Mouse (Mus musculus) T-helper 2 cell (primary cell): Measurements from ENCODE around the gene Ezh2.
"Not testable (repeated sequence)": the region's sequence is repeated elsewhere in the genome, so short reads cannot be mapped to it uniquely, and the experiment has no call there.

Experiments
- in situ Hi-C: fragments of 300-600 bp; cut with MboI, MseI; formaldehyde crosslinking; loops from one replicate; pipeline ENCODE4 v1.15.1; 2025; ENCODE audit warnings: high pct_unique_total_duplicates

Ezh2 gene

DNA sequence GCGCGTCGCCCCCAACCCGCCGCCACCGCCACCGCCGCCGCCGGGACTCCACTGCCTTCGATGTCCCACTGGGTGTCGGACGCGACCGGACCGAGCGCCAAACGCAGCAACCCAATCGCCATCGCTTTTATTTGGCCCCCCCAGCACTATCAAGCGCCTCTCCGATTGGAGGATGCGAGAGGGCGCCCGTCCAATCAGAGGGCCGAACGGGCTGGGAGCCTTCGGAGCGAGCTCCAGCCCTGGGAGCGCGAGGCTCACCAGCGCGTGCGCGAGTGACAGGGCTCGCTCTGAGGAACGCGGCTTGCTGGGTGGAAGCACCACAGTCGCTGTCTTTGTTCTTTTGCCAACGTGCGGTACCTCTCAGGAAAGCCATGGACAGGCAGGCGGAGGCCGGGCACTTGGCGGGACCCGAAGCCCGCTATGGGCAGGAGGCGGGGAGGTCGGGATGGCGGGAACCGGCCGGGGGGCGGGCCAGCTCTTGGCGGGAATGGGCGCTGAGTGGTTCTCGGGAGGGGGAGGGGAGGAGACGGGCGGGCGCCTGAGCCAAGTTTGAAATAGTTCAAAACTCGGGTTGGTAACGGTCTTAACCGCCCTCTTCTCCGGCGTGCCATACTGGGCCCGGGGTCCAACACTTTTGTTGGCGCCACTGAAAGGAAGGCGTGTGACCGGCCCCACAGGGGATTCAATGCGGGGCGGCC is at the start of gene Ezh2:
Ezh2 (minus strand) TSS at position 416 of the 698 bp plus-strand sequence.
- in situ Hi-C loops, result no loop called here

GRCm38 (mm10) chr6:47636527-47637076 is 41.5 kb upstream of the Ezh2 start:
- in situ Hi-C loops, result no loop called here

DNA sequence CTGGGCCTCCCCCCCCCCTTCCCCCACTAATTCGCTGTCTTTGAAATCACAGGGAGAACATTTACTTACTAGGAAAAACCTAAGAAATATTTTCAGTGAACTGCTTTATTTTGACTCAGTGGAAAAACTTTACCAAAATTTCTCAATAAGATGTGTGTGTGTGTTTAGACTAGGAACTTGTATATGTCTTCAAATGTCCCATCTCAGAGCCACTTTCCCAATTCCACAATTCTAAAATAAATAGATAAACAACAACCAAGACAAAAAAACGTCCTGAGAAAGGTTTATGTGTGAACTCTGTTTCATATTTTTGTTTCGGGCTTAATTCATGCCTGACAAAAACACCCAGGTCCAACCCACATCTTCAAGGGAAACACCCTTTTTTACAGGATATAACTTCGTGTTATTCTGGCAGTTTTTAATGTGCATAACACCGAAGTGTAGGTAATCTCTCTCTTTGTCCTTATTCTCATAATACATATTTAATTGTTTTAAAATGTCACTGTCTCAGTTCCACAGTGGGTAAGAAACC is 40.9 kb upstream of the Ezh2 start:
- in situ Hi-C loops, result no loop called here

DNA sequence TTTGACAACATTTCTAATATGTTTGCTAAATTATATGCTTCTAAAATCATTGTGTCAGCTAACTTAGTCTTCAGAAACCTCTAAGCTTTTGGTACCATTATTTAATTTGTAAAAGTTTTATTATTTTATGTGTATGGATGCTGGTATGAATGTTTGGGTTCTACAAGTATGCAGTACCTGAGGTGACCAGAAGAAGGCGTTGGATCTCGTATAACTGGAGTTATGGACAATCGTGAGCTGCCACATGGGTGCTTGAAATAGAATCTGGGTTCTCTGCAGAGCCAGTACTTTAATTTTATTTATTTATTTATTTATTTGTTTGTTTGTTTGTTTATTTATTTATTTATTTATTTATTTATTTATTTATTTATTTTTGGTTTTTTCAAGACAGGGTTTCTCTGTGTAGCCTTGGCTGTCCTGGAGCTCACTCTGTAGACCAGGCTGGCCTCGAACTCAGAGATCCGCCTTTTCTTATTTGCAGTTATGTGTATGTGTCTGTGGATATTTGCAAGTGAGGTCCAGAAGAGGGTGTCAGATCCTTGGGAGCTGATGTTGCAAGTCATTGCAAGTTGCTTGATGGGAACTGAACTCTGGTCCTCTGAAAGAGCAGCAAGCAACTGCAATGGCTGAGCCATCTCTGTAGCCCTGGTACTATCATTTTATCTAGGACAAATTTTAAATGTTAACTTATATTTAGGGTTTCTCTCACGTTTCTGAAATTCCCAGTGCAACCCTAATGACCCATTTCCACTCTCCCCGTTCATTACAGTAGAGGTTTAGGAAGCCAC is 40.3 kb upstream of the Ezh2 start:
- in situ Hi-C loops, result no loop called here

DNA sequence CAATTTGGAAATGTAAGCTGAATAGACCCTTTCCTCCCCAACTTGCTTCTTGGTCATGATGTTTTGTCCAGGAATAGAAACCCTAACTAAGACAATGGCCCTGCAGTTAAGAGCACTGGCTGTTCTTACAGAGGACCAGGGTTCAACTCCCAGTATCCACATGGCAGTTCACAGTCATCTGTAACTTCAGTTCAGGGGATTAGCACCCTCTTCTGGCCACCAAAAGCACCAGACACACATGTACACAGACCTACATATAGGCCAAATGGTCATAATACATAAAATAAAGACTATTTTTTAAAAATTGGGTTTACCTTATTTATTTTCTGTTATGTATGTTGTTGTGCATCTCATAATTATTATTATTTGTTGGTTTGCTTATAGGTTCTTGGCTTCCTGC is 38.3 kb upstream of the Ezh2 start:
- in situ Hi-C loops, result no loop called here

DNA sequence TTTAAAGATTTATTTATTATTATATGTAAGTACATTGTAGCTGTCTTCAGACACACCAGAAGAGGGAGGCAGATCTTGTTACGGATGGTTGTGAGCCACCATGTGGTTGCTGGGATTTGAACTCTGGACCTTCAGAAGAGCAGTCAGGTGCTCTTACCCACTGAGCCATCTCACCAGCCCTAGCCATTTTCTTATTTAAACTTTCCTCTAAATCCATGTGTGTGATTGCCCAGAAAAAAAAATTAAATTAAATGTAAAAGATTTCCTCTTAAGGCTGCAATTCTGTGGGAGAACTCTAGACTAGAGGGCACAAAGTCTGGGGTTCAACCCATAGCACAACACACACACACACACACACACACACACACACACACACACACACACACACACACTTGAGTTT is 34.9 kb upstream of the Ezh2 start:
- in situ Hi-C loops, result not testable (repeated sequence)

DNA sequence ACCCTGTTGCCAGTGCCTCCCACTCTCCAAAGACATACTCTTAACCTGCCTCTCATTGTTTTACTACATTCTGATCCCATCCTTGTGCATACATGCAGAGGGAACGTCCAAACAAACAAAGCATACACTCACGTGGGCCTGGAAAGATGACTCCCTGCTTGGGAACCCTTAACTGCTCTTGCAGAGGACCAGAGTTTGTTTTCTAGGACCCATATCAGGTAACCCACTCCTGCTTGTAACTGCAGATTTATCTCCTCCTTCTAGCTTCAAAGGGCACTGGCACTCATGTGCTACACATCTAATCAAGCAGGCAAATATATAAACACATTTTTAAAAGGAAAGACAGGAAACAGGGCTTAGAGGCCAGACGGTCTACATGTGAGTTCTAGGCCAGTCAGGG is 32.8 kb upstream of the Ezh2 start:
- in situ Hi-C loops, result loop anchor here (5.0 kb wide), 1 partner anchor 41 kb away; no protein-coding TSS in a partner anchor

DNA sequence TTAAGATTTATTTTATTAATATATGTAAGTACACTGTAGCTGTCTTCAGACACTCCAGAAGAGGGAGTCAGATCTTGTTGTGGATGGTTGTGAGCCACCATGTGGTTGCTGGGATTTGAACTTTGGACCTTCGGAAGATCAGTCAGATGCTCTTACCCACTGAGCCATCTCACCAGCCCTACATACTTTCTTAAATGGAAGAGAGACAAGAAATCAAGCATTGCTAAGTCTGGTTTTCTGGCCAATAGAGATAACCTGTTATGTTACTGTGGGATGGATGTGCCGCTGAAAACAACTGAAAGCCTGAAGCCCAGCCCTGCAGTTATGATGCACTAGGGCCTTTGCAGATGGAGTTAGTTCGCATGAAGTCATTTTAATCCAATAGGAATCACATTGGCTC is 31.8 kb upstream of the Ezh2 start:
- in situ Hi-C loops, result loop anchor here (5.0 kb wide), 1 partner anchor 40 kb away; no protein-coding TSS in a partner anchor

DNA sequence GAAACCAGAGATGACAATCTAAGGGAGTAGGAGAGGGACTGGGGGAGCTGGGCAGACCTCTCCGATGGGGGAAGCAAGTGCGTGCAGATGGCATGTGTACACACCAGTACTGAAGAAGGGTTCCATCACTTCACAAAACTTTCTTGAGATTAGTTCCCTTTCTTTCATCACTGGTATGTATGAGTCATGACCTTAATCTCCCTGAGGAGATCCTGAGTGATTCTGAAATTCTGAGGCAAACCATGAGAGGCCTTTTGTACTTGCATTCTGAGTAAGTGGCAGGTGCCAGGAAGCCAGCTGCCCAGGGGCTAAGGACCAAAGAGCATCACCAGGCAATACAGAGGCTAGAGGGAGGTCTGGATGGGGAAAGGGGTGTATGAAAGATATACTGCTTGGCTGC is 25.9 kb upstream of the Ezh2 start:
- in situ Hi-C loops, result no loop called here

DNA sequence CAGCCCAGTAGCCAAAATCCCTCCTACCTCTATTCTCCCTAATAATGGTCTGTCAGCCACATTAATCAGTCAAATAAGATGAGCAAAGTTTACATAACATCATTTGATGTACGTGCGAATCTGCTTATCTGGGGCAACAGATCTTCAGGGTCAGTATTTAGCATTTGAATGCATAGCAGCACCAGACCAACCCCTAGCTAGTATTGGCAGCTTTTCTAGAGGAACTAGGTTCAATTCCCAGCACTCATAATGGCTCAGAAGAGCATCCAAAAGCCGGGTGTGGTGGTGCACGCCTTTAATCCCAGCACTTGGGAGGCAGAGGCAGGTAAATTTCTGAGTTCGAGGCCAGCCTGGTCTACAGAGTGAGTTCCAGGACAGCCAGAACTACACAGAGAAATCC is 13.2 kb upstream of the Ezh2 start:
- in situ Hi-C loops, result not testable (repeated sequence)

GRCm38 (mm10) chr6:47601931-47602330 is 6.8 kb upstream of the Ezh2 start:
- in situ Hi-C loops, result no loop called here

- in situ Hi-C loops, result no loop called here
Observed at GRCm38 (mm10) chr6:47595696-47596095, 555 bp upstream of the Ezh2 start.

- in situ Hi-C loops, result no loop called here
Observed at GRCm38 (mm10) chr6:47594141-47594835, 853 bp downstream of the Ezh2 start.

GRCm38 (mm10) chr6:47593590-47593989 is 1.6 kb downstream of the Ezh2 start:
- in situ Hi-C loops, result no loop called here

- in situ Hi-C loops, result loop anchor here (5.0 kb wide), 1 partner anchor 40 kb away; no protein-coding TSS in a partner anchor
Observed at GRCm38 (mm10) chr6:47587332-47587731, 7.8 kb downstream of the Ezh2 start.

DNA sequence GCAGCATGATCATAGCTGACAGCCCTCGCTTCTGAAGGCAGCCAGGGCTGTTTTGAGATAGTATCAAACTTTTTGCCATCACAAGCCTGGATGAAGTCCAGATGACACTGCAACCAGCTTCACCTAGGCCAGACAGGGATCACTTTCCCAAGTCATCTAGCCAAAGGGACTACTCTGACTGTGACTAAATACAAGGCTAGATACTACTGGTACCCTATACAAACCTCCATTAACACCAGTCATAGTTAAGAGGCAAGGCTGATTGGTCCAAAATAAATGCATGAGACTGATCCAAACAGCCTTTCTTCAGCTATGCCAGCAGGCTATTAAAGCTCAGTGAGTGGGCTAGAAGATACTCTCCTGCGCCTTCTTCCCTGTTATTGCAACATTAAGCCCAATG is 22.3 kb downstream of the Ezh2 start:
- in situ Hi-C loops, result no loop called here

DNA sequence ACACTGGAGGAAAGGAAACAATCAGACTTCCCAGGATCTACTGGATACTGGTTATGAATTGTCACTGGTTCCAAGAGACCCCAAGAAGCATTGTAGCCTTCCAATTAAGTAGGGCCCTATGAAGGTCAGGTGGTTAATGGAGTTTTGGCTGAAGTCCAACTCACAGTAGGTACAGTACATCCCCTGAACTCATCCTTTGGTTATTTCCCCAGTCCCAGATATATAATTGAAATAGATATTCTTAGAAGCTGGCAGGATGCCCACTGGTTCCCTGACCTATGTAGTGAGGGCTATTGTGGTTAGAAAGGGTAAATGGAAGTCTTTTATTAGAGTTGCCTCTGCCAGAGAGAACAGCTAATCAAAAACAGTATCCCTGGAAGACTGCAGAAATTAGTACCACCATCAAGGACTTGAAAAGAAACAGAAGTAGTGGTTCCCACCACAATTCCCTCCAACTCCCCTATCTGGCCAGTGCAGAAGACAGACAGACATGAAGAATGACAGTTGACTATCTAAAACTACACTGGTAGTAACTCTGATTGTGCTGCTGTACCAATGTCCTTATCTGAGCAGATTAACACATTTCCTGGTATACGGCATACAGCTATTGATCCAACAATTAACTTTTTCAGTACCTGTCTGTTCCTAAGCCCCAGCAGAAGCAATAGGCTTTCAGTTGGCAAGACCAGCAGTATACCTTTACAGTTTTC is 29.7 kb downstream of the Ezh2 start:
- in situ Hi-C loops, result no loop called here

DNA sequence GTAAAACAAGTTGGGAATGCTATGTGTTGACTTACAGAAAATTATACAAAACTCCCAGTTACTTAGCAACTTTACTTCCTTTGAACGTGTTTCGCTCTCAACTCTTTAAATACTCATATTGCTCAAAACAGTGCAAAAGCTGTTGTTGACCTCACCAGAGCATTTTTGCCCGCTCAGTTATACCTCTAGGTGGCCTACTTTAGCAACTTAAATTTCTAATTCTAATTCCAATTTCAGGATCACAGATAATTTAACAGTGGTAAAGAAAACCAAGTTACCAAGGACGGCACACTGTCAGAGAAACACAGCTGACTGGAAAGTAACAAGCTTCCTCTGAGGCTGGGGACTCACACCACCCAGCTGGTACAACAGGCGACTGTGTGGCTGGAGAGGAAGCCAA is 33.7 kb downstream of the Ezh2 start:
- in situ Hi-C loops, result no loop called here

- in situ Hi-C loops, result no loop called here
Observed at GRCm38 (mm10) chr6:47560846-47561245, 34.3 kb downstream of the Ezh2 start.

DNA sequence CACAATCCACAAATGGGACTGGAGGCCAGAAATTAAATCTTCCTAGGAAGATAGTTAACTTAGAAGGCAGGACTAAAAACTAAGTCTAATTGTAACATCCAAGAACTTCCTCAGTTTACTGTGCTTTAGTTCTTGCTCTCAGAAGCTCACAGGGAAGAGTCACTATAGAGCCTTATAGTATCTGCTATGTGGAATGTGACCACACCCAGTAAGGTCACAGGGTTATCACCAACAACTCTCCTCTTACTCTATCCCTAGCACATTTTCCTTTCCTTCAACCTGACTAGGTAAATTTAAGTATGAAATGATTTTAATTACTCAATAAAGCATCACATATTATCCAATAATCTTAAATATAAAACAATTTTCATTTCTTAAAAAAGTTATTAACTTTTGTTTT is 34.7 kb downstream of the Ezh2 start:
- in situ Hi-C loops, result no loop called here

DNA sequence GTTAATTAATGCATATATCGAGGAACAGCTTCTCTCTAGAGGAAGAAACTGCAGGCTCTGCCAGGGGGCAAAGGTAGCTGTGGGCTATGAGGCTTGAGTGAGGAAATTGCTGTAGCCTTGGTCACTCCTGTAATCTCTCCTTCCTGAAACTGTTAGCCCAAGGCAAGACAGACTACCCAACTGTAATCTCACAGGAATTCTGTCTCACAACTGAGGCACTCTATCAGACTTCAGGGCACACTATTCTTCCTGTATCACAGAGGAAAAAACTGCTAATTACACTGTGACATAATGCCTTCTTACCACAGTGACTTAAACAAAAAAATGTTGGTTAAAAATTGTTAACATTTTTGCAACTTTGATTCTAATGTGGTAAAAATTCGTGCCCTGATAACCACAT is 35.9 kb downstream of the Ezh2 start:
- in situ Hi-C loops, result no loop called here
